Mouse (Mus musculus) myocyte (in vitro differentiated cells): ENCODE results near the gene Pomt2. TPM values are rescaled to one million over a fixed set of nuclear protein-coding genes. Genes with fewer than 3 reads are reported as not detected.

ENCODE experiments used
- H3K27me3 ChIP-seq: one replicate; pipeline ENCODE4 v1.6.1; 2011; ENCODE audit not compliant: control insufficient read depth, insufficient read depth, insufficient read length
- H3K36me3 ChIP-seq: one replicate; pipeline ENCODE4 v1.6.1; 2011; ENCODE audit not compliant: control insufficient read depth, insufficient read depth
- H3K4me2 ChIP-seq: one replicate; pipeline ENCODE4 v1.6.1; 2011; ENCODE audit warnings: low read depth, control low read depth
- H3K4me3 ChIP-seq: one replicate; pipeline ENCODE4 v1.5.1; 2011; ENCODE audit warnings: mild to moderate bottlenecking, control low read depth, moderate library complexity
- H3K79me2 ChIP-seq: one replicate; pipeline ENCODE4 v1.6.1; 2011; ENCODE audit not compliant: control insufficient read depth, insufficient read depth
- H3ac ChIP-seq: one replicate; pipeline ENCODE4 v1.6.1; 2011; ENCODE audit not compliant: control insufficient read depth, insufficient read length
- CEBPB ChIP-seq: IDR thresholded peaks from 2 replicates; pipeline ENCODE4 v1.6.1; 2011; ENCODE audit warnings: mild to moderate bottlenecking, moderate library complexity; ENCODE audit not compliant: poor library complexity, insufficient read depth, severe bottlenecking
- E2F4 ChIP-seq: IDR thresholded peaks from one replicate; pipeline ENCODE4 v1.6.1; 2011; ENCODE audit warnings: mild to moderate bottlenecking, control low read depth, moderate library complexity; ENCODE audit not compliant: insufficient read depth
- MAX ChIP-seq: IDR thresholded peaks from one replicate; pipeline ENCODE4 v1.6.1; 2011; ENCODE audit warnings: low read depth, mild to moderate bottlenecking, control low read depth
- MYOD1 ChIP-seq, 3 experiments: IDR thresholded peaks; one replicate each; pipeline ENCODE4 v1.6.1; 2011; ENCODE audit warnings: control low read depth in 2 of 3, low read depth in 2 of 3, mild to moderate bottlenecking in 2 of 3, moderate library complexity in 1 of 3; ENCODE audit not compliant: insufficient read length in 2 of 3, control insufficient read depth in 1 of 3
- MYOG ChIP-seq, 3 experiments: IDR thresholded peaks; one replicate each; pipeline ENCODE4 v1.6.1; 2011; ENCODE audit warnings: control low read depth in 2 of 3, low read depth in 2 of 3, mild to moderate bottlenecking in 2 of 3; ENCODE audit not compliant: insufficient read length in 2 of 3, control insufficient read depth in 1 of 3, insufficient read depth in 1 of 3
- POLR2A ChIP-seq: IDR thresholded peaks from one replicate; pipeline ENCODE4 v1.6.1; 2011; ENCODE audit warnings: low read depth, mild to moderate bottlenecking, control low read depth, moderate library complexity; ENCODE audit not compliant: insufficient read length
- POLR2AphosphoS2 ChIP-seq: IDR thresholded peaks from one replicate; pipeline ENCODE4 v1.6.1; 2011; ENCODE audit warnings: low read depth, control low read depth; ENCODE audit not compliant: insufficient read length
- REST ChIP-seq: IDR thresholded peaks from one replicate; pipeline ENCODE4 v1.6.1; 2011; ENCODE audit warnings: mild to moderate bottlenecking, control low read depth, moderate library complexity; ENCODE audit not compliant: insufficient read depth, insufficient read length
- SRF ChIP-seq: IDR thresholded peaks from one replicate; pipeline ENCODE4 v1.6.1; 2011; ENCODE audit warnings: low read depth; ENCODE audit not compliant: control insufficient read depth, insufficient read length
- TCF12 ChIP-seq: IDR thresholded peaks from one replicate; pipeline ENCODE4 v1.6.1; 2011; ENCODE audit warnings: mild to moderate bottlenecking, control low read depth; ENCODE audit not compliant: poor library complexity, insufficient read depth, severe bottlenecking
- TCF3 ChIP-seq: IDR thresholded peaks from one replicate; pipeline ENCODE4 v1.6.1; 2011; ENCODE audit warnings: low read depth, control low read depth; ENCODE audit not compliant: insufficient read length
- USF1 ChIP-seq: IDR thresholded peaks from one replicate; pipeline ENCODE4 v1.6.1; 2011; ENCODE audit warnings: low read depth, mild to moderate bottlenecking, control low read depth, moderate library complexity
- polyA plus RNA-seq: library from polyadenylated mRNA; unstranded; fragments of >200 nt; fragmentation: generic; extraction: Trizol; gene quantifications from one replicate; pipeline ENCODE4 v1.2.1, GENCODE M21; 2012; ENCODE audit warnings: missing spikeins

Pomt2 gene
- polyA plus RNA-seq, 1 experiment = 11.1 TPM

DNA sequence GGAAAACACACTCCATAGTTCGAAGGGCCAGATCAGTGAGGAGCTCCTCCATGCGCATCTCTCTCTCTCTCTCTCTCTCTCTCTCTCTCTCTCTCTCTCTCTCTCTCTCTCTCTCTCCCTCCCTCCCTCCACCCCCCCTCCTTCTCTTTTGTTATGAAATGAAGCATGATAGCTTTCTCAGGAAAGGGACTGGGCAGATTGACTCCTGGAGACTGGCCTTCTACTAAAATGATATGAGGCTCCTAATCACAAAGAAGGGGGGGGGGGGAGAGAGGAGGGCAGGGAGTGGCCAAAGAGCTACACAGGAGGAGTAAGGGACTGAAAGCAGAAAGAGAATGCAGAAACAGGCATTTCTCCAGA lies 9.4 kb downstream of the Pomt2 start:
- Histone ChIP-seq H3K4me3 (no peak overlapping the region), H3K36me3 (peaks cover 6% of the 10 kb centered on the region), H3ac (no peak overlapping the region), H3K27me3 (no peaks in the 10 kb centered on the region), H3K4me2 (no peak overlapping the region), H3K79me2 (no peaks in the 10 kb centered on the region)
- no peak for TF ChIP-seq SRF
- TF ChIP-seq TCF3 = no peak
- no peak for TF ChIP-seq POLR2AphosphoS2
- TF ChIP-seq CEBPB = no peak
- TF ChIP-seq TCF12 = no peak
- no peak for TF ChIP-seq MAX
- no peak for TF ChIP-seq E2F4
- no peak for TF ChIP-seq MYOD1 (IDR thresholded peaks at IDR 0.05; ENCODE audit: control insufficient read depth in 1 of 3, insufficient read length in 2 of 3, low read depth in 2 of 3)
- TF ChIP-seq REST = no peak

DNA sequence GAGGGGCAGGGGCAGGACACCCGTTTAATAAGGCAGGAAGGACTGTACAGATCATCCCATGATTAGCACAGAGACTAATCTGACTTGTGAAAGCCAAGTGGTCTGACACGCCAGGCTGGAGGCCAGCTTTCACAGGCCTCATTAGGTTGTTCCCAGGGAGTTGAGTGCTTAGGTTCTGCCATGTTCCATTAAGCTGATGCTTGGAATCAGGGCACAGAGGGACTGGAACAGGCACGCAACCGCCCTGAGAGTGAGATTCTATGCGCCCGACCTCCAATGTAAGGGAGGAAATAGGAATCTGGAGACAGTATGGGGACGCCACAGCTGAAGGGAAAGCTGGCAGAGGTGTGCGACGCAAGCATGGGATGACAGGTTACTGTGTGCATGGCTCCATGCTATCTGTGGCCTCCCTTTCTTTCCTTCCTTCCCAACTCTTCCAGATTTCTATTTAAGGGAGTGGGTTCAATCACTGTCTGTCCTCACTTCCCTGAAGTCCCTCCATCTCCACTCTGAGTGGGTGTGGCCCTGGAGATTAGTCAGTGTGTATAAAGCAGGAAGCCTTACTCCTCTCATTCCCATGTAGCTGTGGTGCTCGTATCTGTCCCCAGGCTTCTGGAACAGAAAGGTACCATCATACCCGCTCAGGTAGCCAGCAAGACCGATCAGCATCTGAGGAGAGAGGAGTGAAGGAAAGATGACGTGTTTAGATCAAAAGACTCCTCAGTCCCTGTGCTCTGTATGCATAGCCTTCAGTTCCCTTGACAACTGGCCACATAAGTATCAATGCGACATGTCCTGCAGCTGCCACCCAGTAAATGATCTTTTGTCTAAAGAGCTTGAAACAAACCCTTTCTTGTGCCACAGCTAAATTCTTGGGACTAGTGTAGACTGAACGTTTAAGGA lies 10.1 kb downstream of the Pomt2 start:
- Histone ChIP-seq H3K4me2 (no peak overlapping the region), H3ac (no peak overlapping the region), H3K27me3 (no peaks in the 10 kb centered on the region), H3K4me3 (no peak overlapping the region), H3K36me3 (peaks cover 6% of the 10 kb centered on the region), H3K79me2 (no peaks in the 10 kb centered on the region)
- no peak for TF ChIP-seq USF1
- no peak for TF ChIP-seq TCF3
- TF ChIP-seq MAX = no peak
- no peak for TF ChIP-seq POLR2AphosphoS2
- TF ChIP-seq MYOD1 (IDR thresholded peaks at IDR 0.05; ENCODE audit: control insufficient read depth in 1 of 3, insufficient read length in 2 of 3, low read depth in 2 of 3) = no peak

DNA sequence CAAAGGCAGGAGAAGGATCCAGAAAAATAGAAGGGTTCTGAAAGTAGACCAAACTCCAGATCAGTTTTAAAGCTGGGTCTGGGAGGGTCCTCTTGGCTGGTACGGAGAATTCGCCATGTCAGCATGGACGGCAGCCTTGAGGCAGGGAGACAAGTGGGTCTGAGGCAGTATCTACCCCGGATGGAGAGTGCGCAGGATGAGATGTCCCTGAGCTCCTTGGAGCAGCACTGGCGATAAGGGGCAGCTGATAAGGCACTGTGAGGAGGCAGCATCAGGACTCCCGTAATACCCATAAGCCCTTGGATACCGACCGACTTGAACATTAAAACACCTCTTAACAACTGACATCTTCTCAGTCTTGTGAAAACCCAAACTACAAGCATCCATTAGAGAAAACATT lies 15.0 kb downstream of the Pomt2 start:
- H3K4me2 ChIP-seq = no peak overlapping the region
- H3ac ChIP-seq = no peak overlapping the region
- TF ChIP-seq POLR2AphosphoS2 = no peak
- TF ChIP-seq USF1 = no peak
- TF ChIP-seq POLR2A = no peak
- no peak for TF ChIP-seq E2F4
- no peak for TF ChIP-seq TCF12
- no peak for TF ChIP-seq CEBPB
- no peak for TF ChIP-seq SRF
- no peak for TF ChIP-seq MYOD1 (IDR thresholded peaks at IDR 0.05; ENCODE audit: control insufficient read depth in 1 of 3, insufficient read length in 2 of 3, low read depth in 2 of 3)
- TF ChIP-seq REST = no peak
- no peak for TF ChIP-seq MYOG (IDR thresholded peaks at IDR 0.05; ENCODE audit: control insufficient read depth in 1 of 3, insufficient read depth in 1 of 3, insufficient read length in 2 of 3, low read depth in 2 of 3)
- no peak for TF ChIP-seq MAX
- no peaks in the 10 kb centered on the region for H3K27me3 ChIP-seq
- H3K4me3 ChIP-seq = no peak overlapping the region
- no peaks in the 10 kb centered on the region for H3K79me2 ChIP-seq
- peaks cover 13% of the 10 kb centered on the region for H3K36me3 ChIP-seq

DNA sequence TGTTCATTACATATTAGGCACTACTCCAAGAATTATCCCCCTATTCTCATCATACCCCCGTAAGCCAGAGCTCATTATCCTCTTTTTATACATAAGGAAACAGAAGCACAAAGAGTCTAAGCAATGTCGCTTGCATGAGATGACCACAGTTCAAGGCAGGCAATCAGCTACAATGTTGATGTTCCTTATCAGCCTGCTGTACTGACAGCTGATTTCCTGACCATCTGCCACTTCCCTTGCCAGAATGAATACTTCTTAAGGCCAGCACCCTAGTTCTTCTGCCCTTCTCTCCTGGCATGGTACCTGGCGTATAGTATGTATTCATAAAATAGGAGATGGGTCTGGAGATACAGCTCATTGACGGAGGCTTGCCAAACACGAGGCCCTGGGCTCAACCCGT lies 15.6 kb downstream of the Pomt2 start:
- TF ChIP-seq TCF12 (no peak), E2F4 (no peak), MYOD1 (IDR thresholded peaks at IDR 0.05; ENCODE audit: control insufficient read depth in 1 of 3, insufficient read length in 2 of 3, low read depth in 2 of 3) (no peak), USF1 (no peak), POLR2AphosphoS2 (no peak), MAX (no peak), TCF3 (no peak), POLR2A (no peak), CEBPB (no peak), SRF (no peak), MYOG (IDR thresholded peaks at IDR 0.05; ENCODE audit: control insufficient read depth in 1 of 3, insufficient read depth in 1 of 3, insufficient read length in 2 of 3, low read depth in 2 of 3) (no peak), REST (no peak)
- Histone ChIP-seq H3ac (no peak overlapping the region), H3K4me3 (no peak overlapping the region), H3K79me2 (no peaks in the 10 kb centered on the region), H3K36me3 (peaks cover 13% of the 10 kb centered on the region), H3K4me2 (no peak overlapping the region), H3K27me3 (no peaks in the 10 kb centered on the region)

DNA sequence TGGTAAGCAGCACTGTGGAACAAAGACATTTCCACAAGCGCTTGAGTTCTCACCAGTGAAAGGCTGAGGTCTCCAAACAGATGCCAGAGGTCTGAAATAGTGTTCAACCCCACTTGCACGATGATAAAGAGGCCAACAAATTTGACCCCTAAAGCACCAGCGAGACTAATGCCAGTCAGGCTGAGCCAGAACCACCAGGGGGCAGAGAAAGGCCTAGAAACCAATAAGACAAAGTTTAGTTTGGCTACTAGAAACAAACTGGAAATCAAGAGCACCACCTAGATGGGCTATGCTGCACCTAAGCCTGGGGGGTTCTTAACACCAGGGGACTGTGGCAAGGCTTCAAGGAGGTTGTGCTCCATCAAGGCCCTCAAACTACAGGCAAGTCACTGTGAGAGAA lies 16.1 kb downstream of the Pomt2 start:
- peaks cover 13% of the 10 kb centered on the region for H3K36me3 ChIP-seq

More for the DNA sequence above, 16.1 kb downstream of the Pomt2 start:
- H3K4me3 ChIP-seq = no peak overlapping the region
- no peaks in the 10 kb centered on the region for H3K27me3 ChIP-seq
- H3K79me2 ChIP-seq = no peaks in the 10 kb centered on the region
- TF ChIP-seq REST (no peak), TCF12 (no peak), TCF3 (no peak), MYOG (IDR thresholded peaks at IDR 0.05; ENCODE audit: control insufficient read depth in 1 of 3, insufficient read depth in 1 of 3, insufficient read length in 2 of 3, low read depth in 2 of 3) (no peak), MAX (no peak)
- H3K4me2 ChIP-seq = no peak overlapping the region
- H3ac ChIP-seq = no peak overlapping the region
